Mouse (Mus musculus): ENCODE data around the gene Gtpbp1. TPM values are rescaled to one million over a fixed set of nuclear protein-coding genes. Genes with fewer than 3 reads are reported as not detected.

Gene Gtpbp1
- polyA plus RNA-seq, 1 experiment = 52.7 TPM

GRCm38 (mm10) chr15:79695516-79695915, 4.9 kb downstream of the Gtpbp1 start:
- no peaks in the 10 kb centered on the region for H3K27me3 ChIP-seq (ENCODE audit: control insufficient read depth, insufficient read depth, insufficient read length)
- H3K4me3 ChIP-seq = no peak overlapping the region
- H3ac ChIP-seq (ENCODE audit: control insufficient read depth, insufficient read length) = no peak overlapping the region
- TF ChIP-seq MYOG (IDR thresholded peaks at IDR 0.05; ENCODE audit: control insufficient read depth in 1 of 3, insufficient read depth in 1 of 3, insufficient read length in 2 of 3, low read depth in 2 of 3) (no peak), POLR2A (IDR thresholded peaks at IDR 0.05; ENCODE audit: insufficient read length, low read depth) (no peak), MYOD1 (IDR thresholded peaks at IDR 0.05; ENCODE audit: control insufficient read depth in 1 of 3, insufficient read length in 2 of 3, low read depth in 2 of 3) (no peak), E2F4 (IDR thresholded peaks at IDR 0.05; ENCODE audit: insufficient read depth) (no peak), MAX (IDR thresholded peaks at IDR 0.05; ENCODE audit: low read depth) (no peak), CEBPB (IDR thresholded peaks at IDR 0.05; ENCODE audit: insufficient read depth, poor library complexity, severe bottlenecking) (no peak), USF1 (IDR thresholded peaks at IDR 0.05; ENCODE audit: low read depth) (no peak), POLR2AphosphoS2 (IDR thresholded peaks at IDR 0.05; ENCODE audit: insufficient read length, low read depth) (no peak), SRF (IDR thresholded peaks at IDR 0.05; ENCODE audit: control insufficient read depth, insufficient read length, low read depth) (no peak), TCF3 (IDR thresholded peaks at IDR 0.05; ENCODE audit: insufficient read length, low read depth) (no peak)
- H3K36me3 ChIP-seq (ENCODE audit: control insufficient read depth, insufficient read depth) = peaks cover 11% of the 10 kb centered on the region
- H3K4me2 ChIP-seq (ENCODE audit: low read depth) = no peak overlapping the region
- H3K79me2 ChIP-seq (ENCODE audit: control insufficient read depth, insufficient read depth) = peaks cover 69% of the 10 kb centered on the region

DNA sequence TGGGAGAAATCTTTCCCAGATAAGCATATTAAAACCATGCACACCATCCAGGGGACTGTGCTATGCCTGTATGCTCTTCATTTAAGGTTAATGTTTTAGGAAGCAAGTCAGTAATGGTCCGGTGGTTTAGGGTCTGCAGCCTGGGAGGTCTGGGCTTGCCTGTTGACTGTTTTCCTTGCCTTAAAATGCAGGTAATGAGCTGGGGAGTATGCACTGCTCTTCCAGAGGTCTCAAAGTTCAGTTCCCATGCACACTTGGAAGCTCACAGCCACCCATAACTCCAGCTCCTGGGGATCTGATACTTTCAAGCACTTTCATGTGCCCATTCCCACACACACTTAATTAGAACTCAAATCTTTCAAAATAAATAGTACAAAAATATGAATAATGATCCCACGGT, 5.9 kb downstream of the Gtpbp1 start:
- Histone ChIP-seq H3K4me3 (no peak overlapping the region), H3K4me2 (ENCODE audit: low read depth) (no peak overlapping the region), H3ac (ENCODE audit: control insufficient read depth, insufficient read length) (no peak overlapping the region), H3K79me2 (ENCODE audit: control insufficient read depth, insufficient read depth) (peaks cover 66% of the 10 kb centered on the region), H3K27me3 (ENCODE audit: control insufficient read depth, insufficient read depth, insufficient read length) (no peaks in the 10 kb centered on the region), H3K36me3 (ENCODE audit: control insufficient read depth, insufficient read depth) (peaks cover 11% of the 10 kb centered on the region)
- TF ChIP-seq POLR2A (IDR thresholded peaks at IDR 0.05; ENCODE audit: insufficient read length, low read depth) (no peak), USF1 (IDR thresholded peaks at IDR 0.05; ENCODE audit: low read depth) (no peak), TCF3 (IDR thresholded peaks at IDR 0.05; ENCODE audit: insufficient read length, low read depth) (no peak), MYOD1 (IDR thresholded peaks at IDR 0.05; ENCODE audit: control insufficient read depth in 1 of 3, insufficient read length in 2 of 3, low read depth in 2 of 3) (no peak), POLR2AphosphoS2 (IDR thresholded peaks at IDR 0.05; ENCODE audit: insufficient read length, low read depth) (no peak), CEBPB (IDR thresholded peaks at IDR 0.05; ENCODE audit: insufficient read depth, poor library complexity, severe bottlenecking) (no peak), TCF12 (IDR thresholded peaks at IDR 0.05; ENCODE audit: insufficient read depth, poor library complexity, severe bottlenecking) (no peak), E2F4 (IDR thresholded peaks at IDR 0.05; ENCODE audit: insufficient read depth) (no peak)

DNA sequence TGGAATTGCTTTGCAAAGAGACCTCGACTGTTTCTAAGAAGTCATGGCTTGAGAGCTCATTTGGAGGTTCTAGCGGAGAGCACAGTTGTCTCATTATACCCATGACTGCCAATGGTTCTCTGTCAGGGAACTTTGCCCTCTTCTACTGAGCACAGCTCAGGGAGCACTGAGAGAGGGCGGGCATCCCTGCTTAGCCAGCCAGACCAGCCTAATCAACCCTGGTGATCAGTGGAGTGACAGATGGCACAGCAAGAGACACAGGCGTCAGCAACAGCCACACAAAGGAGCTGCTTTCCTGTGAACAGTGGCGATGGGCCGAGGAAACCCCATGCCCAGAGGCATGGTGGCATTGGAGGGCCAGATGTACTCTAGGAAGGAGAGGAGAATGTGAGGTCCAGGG, 6.4 kb downstream of the Gtpbp1 start:
- no peak overlapping the region for H3ac ChIP-seq (ENCODE audit: control insufficient read depth, insufficient read length)

DNA sequence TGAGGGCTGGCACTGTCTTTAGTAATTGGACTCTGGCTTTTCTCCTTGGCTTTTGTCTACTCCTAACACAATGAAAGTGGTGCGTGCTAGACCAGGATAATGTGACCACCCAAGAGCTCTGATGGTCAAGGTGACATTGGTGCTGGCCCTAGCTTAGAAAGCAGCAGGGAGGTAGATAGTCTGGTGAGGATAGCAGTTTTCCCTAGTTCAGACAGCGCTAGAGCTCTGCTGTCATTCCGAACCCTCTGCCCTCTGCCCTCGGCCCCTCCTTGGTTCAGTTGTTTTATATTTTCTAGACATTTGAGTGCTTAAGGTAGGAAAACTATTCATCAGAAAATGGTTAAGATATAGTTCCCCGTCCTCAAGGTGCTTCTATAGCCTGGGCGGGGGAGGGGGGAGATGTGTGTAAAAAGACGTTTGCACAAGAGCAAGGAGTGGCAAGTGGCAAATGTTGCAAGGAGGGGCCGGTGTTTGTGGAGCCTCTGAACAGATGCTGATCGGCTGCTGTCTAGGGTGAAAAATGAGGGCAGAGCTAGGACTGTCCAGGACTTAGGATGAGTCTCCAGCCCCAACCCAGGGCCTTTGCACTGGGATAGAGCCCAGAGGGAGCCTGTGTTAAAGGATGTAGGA, 7.0 kb downstream of the Gtpbp1 start:
- no peaks in the 10 kb centered on the region for H3K27me3 ChIP-seq (ENCODE audit: control insufficient read depth, insufficient read depth, insufficient read length)
- TF ChIP-seq USF1 (IDR thresholded peaks at IDR 0.05; ENCODE audit: low read depth) (no peak), MYOG (IDR thresholded peaks at IDR 0.05; ENCODE audit: control insufficient read depth in 1 of 3, insufficient read depth in 1 of 3, insufficient read length in 2 of 3, low read depth in 2 of 3) (peak in 1 of 3 experiments; percentile 27)
- no peak overlapping the region for H3K4me2 ChIP-seq (ENCODE audit: low read depth)
- H3K4me3 ChIP-seq = no peak overlapping the region
- H3K79me2 ChIP-seq (ENCODE audit: control insufficient read depth, insufficient read depth) = peaks cover 55% of the 10 kb centered on the region
- H3ac ChIP-seq (ENCODE audit: control insufficient read depth, insufficient read length) = no peak overlapping the region
- peaks cover 11% of the 10 kb centered on the region for H3K36me3 ChIP-seq (ENCODE audit: control insufficient read depth, insufficient read depth)

More for the DNA sequence above, 6.4 kb downstream of the Gtpbp1 start:
- TF ChIP-seq MYOG (IDR thresholded peaks at IDR 0.05; ENCODE audit: control insufficient read depth in 1 of 3, insufficient read depth in 1 of 3, insufficient read length in 2 of 3, low read depth in 2 of 3) (no peak), POLR2A (IDR thresholded peaks at IDR 0.05; ENCODE audit: insufficient read length, low read depth) (no peak), CEBPB (IDR thresholded peaks at IDR 0.05; ENCODE audit: insufficient read depth, poor library complexity, severe bottlenecking) (no peak), USF1 (IDR thresholded peaks at IDR 0.05; ENCODE audit: low read depth) (no peak), MAX (IDR thresholded peaks at IDR 0.05; ENCODE audit: low read depth) (no peak), TCF3 (IDR thresholded peaks at IDR 0.05; ENCODE audit: insufficient read length, low read depth) (no peak), E2F4 (IDR thresholded peaks at IDR 0.05; ENCODE audit: insufficient read depth) (no peak)
- Histone ChIP-seq H3K36me3 (ENCODE audit: control insufficient read depth, insufficient read depth) (peaks cover 11% of the 10 kb centered on the region), H3K4me2 (ENCODE audit: low read depth) (no peak overlapping the region), H3K4me3 (no peak overlapping the region), H3K27me3 (ENCODE audit: control insufficient read depth, insufficient read depth, insufficient read length) (no peaks in the 10 kb centered on the region), H3K79me2 (ENCODE audit: control insufficient read depth, insufficient read depth) (peaks cover 61% of the 10 kb centered on the region)

DNA sequence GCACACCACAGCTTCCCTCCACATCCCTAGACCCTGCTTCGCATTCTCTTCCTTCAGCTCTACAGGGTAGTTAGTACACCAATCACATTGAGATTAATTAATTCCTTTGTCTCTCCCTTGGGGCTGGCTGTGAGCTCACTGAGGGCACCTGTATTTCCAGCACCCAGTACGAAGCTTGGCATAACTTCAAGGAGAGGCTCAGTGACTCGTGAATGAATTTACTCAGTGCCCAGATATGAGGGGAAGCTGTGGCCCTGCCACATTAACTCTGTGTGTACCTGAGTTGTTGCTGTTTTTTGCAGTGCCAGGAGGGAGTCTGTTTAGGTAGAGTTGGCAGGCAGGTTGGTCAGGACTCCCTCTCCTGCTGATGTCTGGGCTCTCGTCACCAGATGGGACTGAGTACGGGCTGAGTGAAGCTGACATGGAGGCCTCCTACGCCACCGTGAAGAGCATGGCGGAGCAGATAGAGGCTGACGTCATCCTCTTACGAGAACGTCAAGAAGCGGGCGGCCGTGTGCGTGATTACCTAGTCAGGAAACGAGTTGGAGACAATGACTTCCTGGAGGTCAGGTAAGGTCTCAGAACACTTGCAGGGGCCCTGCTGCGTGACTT, 16.1 kb downstream of the Gtpbp1 start:
- Histone ChIP-seq H3ac (ENCODE audit: control insufficient read depth, insufficient read length) (no peak overlapping the region), H3K4me2 (ENCODE audit: low read depth) (no peak overlapping the region), H3K36me3 (ENCODE audit: control insufficient read depth, insufficient read depth) (peaks cover 35% of the 10 kb centered on the region), H3K27me3 (ENCODE audit: control insufficient read depth, insufficient read depth, insufficient read length) (no peaks in the 10 kb centered on the region), H3K79me2 (ENCODE audit: control insufficient read depth, insufficient read depth) (no peaks in the 10 kb centered on the region), H3K4me3 (no peak overlapping the region)
- no peak for TF ChIP-seq MYOD1 (IDR thresholded peaks at IDR 0.05; ENCODE audit: control insufficient read depth in 1 of 3, insufficient read length in 2 of 3, low read depth in 2 of 3)
- no peak for TF ChIP-seq USF1 (IDR thresholded peaks at IDR 0.05; ENCODE audit: low read depth)
- no peak for TF ChIP-seq CEBPB (IDR thresholded peaks at IDR 0.05; ENCODE audit: insufficient read depth, poor library complexity, severe bottlenecking)
